Mouse (Mus musculus): ENCODE results near the gene Zfp281.

Gene Zfp281

DNA sequence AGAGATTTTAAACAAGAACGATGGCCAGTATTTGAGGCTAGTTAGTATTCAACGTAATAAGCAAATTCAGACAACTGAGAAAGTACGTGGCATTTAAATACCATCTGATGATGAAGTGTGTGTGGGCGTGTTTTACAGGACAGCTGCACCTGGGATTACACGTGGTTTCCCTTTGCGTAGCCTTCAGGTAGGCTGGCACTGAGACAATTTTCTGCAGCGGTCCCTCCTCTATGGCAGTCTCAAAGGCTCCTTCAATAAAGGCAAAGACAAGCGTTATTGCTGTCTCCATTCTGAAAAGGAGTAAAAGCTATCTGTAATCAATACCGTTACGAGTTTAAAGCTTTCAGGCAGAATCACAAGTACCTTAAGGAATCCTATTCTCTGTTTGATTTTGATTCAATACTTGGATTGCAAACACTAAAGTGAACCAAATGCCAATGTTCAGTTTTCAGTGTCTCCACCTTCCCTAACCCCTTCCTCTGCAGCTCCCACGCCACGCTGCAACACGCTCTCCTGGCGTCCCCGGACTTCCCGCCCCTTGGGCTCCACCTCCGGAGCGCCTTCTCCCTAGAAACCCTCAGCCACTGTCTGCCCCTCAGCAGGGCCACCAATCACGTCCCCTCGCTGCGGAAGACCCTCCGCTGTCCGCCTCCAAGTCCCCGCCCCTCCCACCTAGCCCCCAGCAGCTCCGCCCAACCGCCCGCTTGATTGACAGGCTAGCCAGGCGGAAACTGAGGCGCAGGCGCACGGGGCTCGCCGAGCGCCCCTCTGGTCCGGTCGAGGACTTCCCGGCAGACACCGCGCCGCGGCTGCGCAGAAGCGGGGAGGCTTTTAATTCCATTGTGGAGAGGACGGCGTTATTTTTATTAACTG, at the start of gene Zfp281:
Gene Zfp281, plus strand, starts transcription at position 756 of the 873 bp plus-strand sequence.
- peak; percentile 89 for DNase-seq (ENCODE audit: low spot score)

DNA sequence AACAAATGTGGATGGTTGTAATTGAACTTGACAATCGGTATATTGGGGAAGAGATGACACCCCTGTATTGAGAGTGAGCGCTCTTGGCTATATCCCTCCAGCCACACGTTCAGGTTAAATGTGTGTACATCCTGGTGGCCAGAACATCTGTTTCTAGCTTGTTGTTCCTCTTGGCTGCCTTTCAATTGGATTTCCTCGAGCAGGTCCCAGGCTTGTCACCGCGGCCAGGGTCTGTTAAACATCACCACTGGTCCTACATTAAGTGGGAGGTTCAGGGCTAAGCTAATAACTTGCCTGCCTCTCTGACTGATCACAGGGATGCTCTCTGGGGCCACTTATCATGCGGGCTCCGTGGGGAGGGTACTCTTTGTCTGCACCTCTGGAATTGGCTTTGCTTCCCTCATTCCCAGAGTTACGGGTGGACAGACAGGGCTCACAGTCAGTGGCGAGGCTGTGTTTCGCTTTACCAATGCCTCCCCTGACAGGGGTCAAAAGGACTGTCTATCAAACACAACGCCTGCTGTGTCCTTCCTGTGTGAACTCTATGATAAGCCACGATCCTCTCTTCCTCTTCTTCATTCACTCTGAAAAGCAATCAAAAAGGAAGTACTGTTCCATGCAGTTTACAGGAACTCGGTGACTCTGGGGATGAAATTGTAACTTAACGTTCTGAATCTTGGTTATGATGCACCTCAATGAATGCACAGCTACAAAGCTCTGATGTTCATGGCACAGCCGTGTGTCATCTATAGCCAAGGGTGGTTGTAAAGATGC, 46.6 kb upstream of the Zfp281 start:
- DNase-seq (ENCODE audit: low spot score), result no peak

DNA sequence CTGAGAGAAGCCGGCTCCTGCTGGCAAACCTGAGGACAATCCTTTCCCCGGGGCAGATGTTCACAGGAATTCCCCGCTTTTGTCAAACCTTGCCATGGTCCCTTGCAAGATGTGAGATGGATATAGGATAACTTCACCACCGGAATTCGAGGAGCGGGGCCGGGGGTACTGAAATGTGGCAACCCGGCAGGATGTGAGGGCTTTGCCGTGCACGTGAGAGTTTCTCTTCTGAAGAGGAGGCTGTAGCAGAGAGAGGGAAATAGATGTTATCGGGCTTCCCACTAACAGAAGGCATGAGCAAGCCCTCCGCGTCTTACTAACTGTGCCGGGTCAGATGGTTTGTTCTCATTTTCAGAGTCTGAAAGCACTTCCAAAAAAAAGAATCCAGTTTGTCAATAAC, 45.3 kb upstream of the Zfp281 start:
- DNase-seq (ENCODE audit: low spot score), result no peak

DNA sequence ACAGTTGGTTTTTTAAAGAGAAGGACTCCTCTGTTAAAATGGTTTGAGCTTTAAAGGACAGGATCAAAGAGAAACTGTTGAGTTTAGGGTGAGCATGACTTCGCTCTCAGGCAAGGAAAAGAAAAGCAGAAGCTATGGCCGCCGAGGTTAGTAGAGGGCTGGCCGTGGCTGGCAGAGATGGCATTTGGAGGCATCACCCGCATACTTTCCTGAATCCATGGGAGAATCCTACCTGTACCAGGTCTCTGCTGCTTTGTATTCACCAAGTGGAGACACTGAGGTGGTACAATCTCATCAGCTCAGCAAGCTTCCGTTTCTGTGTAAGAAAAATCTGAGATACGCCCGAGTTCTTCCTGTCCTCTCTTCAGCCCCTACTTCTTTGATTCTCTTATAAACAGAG, 44.4 kb upstream of the Zfp281 start:
- no peak for DNase-seq (ENCODE audit: low spot score)

DNA sequence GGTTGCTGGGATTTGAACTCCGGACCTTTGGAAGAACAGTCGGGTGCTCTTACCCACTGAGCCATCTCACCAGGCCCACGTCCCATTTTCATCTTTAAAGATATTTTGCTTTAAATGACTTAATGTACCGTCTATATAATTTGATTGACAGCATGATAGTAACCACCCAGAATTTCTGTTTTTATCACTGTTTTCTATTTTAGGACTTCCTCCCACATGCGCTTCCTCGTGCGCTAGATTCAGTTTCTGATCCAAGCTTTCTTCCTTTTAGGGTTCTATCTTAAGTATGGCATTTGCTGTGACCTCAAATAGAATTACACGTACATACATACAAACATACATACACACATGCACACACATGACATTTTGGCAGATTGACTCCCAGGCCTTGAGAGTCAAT, 42.9 kb upstream of the Zfp281 start:
- DNase-seq (ENCODE audit: low spot score), result no peak

DNA sequence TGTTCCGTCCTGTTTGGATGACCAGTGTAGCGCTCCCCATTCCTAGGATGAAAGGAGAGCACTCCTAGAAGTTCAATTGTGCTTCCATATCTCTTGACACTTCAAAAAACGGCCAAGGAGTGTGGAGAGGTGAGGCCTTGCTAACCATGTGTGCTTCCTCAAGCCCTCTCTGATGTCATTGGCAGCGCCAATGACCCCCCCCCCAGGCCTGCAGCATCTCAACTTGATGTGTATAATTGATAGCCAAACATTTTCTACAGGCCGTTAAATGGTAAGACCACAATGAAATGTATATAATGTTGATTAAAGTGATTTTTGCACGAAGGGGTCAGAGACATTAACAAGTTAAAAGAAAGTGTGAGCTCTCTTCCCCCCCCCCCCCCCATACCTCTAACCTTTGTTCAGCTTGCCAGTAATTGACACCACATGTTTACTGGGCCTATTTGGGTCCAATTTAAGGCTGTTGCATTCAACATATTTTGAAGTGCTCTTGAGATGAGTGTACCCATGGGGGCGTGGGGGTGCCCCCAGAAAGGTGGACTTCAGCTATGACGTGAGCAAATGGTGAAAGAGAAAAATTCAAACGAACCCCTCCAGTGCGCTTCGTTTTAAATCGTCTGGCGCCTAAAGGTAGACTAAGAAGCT, 36.8 kb upstream of the Zfp281 start:
- DNase-seq (ENCODE audit: low spot score), result no peak

DNA sequence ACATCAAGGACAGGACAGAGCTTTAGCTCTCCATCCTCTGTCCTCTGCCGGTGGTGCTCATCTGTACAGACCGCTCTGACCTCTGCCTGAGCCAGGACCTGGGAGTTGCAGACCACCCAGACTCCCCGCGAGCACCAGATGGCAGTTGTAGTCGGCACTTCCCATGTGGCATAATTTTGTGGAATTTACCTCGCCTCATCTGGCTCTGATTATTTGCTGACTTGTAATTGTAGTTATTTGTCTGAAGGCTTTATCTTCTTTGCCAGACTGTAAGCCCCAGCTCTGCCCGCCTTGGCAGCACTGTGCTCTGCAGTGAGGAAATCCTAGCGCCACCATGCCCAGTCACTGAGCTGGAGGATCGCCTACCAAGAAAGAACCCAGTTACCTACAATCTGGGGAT, 35.8 kb upstream of the Zfp281 start:
- DNase-seq (ENCODE audit: low spot score), result no peak

DNA sequence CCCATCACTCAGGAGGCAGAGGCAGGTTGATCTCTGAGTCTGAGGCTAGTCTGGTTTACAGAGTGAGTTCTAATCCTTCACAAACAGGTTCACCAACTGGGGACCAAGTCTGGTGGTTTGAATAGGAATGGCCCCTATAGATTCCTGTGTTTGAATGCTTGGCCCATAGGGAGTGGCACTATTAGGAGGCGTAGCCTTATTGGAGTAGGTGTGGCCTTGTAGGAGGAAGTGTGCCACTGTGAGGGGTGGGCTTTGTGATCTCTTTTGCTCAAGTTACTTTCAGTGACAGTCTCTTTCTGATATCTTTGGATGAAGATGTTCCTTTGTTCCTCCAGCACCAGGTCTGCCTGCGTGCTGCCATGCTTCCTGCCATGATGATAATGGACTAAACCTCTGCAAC, 32.0 kb upstream of the Zfp281 start:
- no peak for DNase-seq (ENCODE audit: low spot score)

DNA sequence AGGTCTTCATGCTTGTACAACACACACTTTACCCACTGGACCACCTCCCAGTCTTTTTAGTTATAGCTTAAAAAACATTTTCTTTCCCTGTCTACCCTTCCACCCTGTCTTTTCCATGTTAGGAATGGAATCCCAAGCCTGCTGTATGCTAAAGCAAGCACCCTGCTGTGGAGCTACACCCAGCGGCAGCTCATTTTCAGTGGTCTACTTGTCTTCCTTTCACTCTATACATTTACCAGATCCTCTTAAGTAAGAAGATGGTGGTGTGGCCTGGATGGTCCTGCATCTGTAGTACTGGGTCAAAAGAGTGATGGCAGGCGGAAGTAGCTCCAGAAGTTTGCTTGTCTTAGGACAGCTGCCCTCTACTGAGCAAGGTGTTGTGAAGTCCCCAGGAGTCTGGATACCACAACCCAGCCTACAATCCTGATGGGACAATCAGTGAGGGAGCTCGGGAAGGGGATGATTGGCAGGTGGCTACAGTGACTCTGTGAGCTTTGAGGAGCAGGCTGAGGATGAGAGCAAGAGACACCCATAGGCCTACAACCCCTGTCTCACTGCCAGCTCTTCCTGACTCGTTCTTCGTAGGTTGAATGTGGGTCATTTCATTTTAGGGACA, 30.4 kb upstream of the Zfp281 start:
- DNase-seq (ENCODE audit: low spot score), result no peak

DNA sequence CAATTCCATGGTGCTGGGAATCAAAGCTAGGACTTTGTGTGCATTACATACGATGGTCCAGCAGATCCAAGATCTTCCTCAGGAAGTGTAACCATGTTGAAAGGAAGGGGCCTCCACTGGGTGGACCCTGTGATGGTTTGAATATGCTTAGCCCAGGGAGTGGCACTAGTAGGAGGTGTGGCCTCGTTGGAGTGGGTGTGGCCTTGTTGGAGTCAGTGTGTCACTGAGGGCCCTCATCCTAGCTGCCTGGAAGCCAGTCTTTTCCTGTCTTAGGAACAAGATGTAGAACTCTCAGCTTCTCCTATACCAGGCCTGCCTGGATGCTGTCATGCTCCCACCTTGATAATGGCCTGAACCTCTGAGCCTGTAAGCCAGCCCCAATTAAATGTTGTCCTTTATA, 27.9 kb upstream of the Zfp281 start:
- DNase-seq (ENCODE audit: low spot score), result no peak

DNA sequence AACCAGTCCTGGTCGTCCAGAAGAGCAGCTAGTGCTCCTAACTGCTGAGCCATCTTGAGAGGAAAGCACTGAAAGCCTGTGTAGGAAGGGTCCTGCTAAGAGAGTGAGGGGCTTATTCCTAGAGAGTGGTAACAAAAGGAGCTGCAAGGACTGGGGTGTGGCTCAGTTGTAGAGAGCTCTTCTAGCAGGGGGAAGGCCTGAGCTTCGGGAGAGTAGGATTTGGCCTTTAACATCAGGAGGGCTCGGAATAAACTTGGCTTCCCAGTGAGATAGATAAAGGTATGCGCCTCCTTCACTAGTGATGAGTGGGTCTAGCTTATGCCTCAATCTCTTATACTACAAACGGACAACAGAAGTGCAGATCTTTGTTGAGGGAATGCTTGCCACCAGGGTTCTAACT, 26.4 kb upstream of the Zfp281 start:
- no peak for DNase-seq (ENCODE audit: low spot score)

DNA sequence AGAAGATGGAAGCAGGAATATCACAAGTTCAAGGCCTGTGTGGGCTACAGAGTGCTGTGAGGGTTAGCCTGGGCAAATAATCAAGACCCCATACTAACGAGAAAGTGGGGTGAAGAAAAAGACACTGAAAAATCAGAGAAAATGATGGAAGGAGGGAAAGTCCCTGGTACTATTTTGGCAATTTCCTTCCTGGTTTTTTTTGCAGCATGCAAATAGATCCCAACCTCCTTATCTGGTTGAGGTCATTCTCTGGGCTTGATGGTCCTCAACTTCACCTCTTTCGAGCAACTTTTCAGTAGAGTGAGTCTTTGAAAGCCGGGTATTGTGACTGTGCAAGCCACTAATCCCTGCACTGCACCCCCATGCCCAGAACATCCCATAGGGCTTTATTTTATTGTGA, 24.6 kb upstream of the Zfp281 start:
- no peak for DNase-seq (ENCODE audit: low spot score)

DNA sequence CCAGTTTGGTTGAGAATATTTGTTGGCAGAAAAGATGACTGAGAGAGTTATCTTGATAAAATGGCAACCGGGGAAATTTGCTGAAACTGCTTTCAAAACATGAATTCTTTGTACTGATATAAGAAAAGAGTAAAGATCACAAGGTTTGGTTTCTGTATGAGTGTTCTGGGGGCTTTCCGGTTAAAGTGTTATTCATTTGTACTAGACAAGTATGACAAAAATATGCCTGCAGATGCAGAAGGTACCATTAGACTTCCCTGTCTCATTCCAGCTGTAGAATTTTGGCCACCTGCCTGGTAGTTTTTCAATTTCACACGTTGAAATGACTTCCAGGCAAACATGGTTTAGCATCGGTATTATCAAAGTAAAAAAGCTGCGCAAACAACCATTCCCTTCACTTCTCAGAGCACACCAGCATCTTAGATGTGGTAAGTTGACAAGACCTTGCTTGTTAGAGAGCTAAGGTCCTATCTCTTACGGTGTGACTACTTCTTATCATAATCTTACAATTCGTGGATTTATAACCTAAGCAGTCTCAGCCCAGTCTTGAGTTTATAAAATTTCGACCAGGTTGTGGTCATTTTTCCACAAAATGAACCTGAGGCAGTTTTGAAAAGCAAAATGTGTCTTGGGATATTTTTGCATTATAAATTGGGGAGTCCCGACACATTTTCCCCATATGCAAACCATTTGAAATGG, 23.9 kb upstream of the Zfp281 start:
- DNase-seq (ENCODE audit: low spot score), result no peak

DNA sequence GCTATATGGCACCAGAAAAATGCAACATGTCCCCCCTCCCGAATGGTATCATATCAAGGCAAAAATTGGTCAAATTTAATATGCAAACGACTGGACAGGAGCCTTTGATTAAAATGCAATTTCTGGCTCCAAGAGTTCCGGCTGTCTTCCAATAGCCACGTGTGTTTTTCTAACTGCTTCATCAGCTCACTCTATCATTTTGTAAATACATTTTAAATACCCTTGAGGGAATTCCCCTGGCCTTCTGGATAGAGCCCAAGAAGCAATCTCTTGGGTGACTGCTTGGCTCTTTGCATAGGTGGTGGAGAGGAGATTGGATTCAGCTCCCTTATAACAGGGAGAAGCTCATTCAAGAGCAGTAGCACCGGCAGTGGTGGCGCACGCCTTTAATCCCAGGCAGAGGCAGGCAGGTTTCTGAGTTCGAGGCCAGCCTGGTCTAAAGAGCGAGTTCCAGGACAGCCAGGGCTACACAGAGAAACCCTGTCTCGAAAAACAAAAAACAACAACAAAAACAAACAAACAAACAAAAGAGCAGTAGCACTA, 23.3 kb upstream of the Zfp281 start:
- no peak for DNase-seq (ENCODE audit: low spot score)

DNA sequence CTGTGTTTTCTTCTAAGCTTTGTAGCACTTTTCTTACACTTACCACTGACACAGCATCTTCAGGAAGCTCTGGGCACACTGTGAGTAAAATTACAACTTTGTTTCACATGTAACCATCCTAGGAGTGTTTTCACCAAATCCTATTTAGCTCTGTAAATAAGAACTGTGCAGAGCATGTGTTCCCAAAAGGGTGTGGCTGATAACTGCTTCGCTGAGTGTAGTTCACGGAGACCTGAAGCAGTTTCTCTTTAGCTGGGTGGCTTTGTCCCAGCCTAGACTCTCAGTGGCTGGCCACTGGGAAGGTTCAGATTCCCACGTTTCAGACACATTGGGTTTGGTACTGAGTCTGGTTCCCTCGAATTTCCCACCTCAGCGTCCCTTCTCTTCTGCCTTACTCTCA, 22.4 kb upstream of the Zfp281 start:
- DNase-seq (ENCODE audit: low spot score), result no peak

DNA sequence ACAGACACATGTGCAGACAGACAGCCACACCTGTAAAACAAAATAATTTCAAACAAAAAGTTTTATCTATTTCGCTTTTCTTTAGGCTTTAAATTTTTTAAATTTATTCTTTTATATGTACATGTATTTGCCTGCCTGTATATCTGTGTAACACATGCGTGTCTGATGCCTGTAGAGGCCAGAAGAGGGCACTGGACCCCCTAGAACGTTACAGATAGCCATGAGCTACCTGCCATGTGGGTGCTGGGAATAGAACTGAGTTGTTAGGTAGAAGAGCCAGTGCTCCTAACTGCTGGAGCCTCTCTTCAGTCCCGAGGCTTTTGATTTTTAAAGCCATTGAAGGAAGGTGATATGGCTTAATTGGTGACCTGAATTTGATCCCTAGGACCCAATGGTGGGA, 20.5 kb upstream of the Zfp281 start:
- DNase-seq (ENCODE audit: low spot score), result no peak

DNA sequence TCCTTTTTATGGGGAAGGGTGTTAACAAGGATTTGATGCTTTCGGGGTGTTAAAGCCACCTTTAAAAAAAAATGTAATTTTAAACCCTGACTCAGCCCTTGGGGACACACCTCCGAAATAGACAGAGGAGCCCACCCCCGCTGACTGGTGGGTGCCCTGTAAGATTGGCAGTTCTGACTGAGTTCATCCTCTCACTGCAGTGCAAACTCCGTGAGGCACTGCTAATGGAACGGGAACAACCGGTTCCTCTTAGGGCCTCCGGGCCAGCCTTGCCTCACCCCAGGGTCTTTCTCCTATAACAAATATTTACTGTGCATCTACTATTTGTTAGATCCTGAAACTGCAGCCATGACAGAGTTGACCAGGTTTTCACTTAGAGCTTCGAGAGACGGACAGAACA, 18.9 kb upstream of the Zfp281 start:
- DNase-seq (ENCODE audit: low spot score), result no peak

DNA sequence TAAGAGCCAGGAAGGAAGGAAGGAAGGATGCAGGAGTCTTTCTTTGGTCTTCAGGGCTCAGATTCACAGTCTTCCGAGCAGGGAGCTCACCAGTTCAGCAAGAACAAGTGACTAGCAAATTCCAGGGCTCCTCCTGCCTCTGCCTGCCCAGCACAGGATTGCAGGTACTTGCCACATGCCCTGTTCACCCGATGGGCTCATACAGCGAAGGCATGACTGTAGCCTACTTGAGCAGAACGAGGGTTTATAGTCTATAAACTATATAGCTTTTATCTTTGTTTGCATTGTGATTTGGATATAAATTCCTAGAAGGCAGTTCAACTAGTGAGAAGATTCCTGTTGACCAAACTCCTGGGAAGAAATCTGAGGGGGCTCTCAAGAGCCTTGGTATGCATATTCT, 18.4 kb upstream of the Zfp281 start:
- no peak for DNase-seq (ENCODE audit: low spot score)

DNA sequence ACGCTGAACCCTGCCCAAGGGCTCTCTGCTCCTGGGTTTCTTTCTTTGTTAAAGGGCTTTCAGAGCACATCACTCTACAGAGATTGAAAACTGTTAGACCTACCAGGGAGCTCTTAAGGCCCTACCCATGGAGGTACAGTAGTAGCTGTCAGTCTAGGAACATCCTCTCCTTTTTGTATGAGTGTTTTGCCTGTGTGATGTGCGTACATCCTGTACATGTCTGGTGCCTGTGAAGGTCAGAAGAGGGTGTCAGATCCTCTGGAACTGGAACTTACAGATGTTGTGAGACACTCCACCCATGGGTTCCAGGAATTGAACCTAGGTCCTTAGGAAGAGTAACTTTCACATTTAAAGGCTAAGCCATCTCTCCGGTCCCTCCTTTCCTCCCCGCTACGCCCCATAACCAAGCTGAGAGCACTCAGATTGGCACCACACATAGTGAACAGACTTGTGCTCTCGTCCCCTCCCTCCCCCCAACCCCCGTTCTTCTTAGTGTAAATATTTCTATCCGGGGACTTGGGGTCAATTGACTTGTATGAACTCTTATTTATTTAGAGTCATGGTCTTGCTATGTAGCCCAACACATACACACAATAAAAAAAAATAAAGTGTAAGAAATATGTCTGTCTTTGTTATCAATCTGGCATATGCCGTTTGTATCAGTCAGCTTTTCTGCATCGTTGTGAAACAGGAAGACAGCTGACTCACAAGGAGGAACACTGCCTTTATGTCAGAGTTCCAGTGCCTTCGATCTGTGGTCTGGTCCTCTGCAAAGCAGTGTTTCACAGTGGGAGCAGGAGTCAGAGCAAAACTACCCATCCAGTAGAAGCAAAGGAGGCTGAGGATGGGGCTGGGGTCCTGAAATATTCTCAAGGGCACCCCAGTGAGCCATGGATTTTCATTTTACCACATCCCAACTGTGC, 16.1 kb upstream of the Zfp281 start:
- no peak for DNase-seq (ENCODE audit: low spot score)

DNA sequence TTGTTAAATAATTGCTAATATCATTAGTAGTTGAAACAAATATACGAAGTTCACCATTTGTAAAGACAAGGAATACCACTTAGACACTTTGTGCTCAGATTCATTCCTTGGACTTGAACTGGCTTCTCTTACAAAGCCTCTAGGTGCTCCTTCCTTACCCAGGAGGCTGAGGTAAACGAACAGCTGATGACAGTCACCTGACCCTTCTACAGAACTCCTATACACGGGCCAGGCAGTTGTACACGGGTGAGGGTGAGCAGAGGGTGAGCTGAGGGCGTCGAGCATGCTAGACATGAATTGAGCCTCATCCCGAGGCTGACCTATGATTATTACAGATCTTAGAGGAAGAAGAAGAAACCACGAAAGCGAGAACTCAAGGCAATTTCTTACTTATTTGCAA, 12.9 kb upstream of the Zfp281 start:
- DNase-seq (ENCODE audit: low spot score), result no peak

Data from urinary bladder, postnatal 10 days (tissue).